Mouse (Mus musculus) lung, postnatal 10 days (tissue): ENCODE data around the gene Kcne3.

Experiments
- DNase-seq: peaks from one replicate; pipeline ENCODE4 v3.0.0; 2021

Gene Kcne3

GRCm38 (mm10) chr7:100176269-100176668 is at the start of gene Kcne3:
TSS of gene Kcne3 (plus strand) at chr7:100176502.
- no peak for DNase-seq

DNA sequence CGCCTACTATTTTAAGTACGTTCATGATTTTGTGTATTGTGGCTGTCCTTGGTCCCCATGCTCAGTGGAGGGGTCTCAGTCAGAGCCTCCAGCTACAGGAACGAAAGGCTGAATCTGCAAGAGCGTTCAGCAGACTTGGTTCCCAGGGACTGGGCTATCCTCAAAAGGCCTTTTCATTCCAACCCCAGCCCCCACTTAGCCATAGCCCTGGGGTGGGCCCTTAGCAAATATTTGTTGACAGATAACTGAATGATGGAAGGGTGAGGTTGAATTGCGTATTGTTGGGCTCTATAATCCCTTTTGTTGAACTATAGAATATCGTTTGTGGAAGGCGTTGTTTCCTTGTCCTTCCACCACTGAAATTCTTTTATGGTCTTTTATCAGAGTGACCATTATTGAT is 49.8 kb upstream of the Kcne3 start:
- DNase-seq, result no peak

- DNase-seq, result no peak
These were observed 47.9 kb upstream of the Kcne3 start for GRCm38 (mm10) chr7:100128262-100129041.

DNA sequence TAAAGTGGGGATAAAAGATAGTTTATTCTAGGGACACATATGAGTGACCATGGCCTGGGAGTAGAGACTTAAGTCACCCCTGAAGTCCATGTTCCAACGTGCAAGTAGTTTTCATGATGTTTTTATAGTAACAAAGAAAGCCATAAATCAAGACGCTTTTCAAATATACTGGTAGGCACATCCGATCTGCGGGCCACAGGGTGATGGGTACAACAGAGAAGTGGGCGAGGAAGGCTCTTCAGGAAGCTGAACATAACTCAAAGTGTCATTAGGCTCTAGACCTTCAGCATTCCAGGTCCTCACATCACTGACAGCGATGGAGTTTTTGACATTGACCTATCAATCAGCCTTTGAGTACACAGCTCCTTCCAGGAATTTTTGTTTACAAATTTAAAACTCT is 45.7 kb upstream of the Kcne3 start:
- DNase-seq, result no peak

GRCm38 (mm10) chr7:100132379-100132778 is 43.9 kb upstream of the Kcne3 start:
- DNase-seq, result no peak

GRCm38 (mm10) chr7:100137038-100137437 is 39.3 kb upstream of the Kcne3 start:
- DNase-seq, result peak; percentile 33

GRCm38 (mm10) chr7:100138075-100138474 is 38.2 kb upstream of the Kcne3 start:
- no peak for DNase-seq

GRCm38 (mm10) chr7:100140591-100140990 is 35.7 kb upstream of the Kcne3 start:
- DNase-seq, result no peak

GRCm38 (mm10) chr7:100148586-100148985 is 27.7 kb upstream of the Kcne3 start:
- no peak for DNase-seq

- DNase-seq, result no peak
These were observed 26.2 kb upstream of the Kcne3 start for GRCm38 (mm10) chr7:100150086-100150485.

DNA sequence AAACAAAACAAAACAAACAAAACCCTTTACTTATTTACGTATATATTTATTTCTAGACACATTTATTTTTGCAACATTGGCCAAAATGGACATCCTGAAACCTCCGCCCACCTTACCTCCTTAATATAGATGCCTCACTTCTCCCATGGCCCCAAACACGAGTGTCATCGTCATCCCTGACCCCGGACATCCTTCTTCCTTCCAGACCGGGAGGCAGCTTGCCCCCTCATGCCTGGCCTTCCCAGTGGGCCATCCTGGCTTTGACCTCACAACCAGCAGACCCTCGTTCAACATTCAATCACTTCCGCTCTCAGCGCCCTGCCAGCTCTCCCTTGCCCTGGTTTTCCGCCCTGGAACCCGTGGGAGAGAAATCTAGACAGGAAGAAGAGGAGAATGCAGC is 25.7 kb upstream of the Kcne3 start:
- no peak for DNase-seq

DNA sequence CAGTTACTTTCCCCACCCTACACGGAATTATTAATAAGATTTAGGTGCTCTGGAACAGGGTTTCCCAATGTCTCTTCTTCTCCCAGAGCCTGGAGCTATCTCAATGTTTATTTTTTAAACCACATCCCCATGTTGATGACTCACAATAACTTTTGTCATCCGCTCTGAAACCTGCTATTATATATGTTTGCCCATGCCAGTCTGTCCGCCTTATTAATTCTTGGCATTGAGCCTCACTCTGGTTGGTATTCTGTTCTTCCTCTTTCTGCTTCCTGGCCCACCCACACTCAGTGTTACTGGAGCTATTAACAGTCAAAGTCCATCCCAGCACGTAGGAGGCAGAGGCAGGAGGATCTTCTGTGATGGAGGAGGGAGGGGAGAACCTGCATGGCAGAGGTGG is 18.6 kb upstream of the Kcne3 start:
- DNase-seq, result no peak

- peak; percentile 95 for DNase-seq
These were observed 17.0 kb upstream of the Kcne3 start, which contains the start of gene Lipt2 for GRCm38 (mm10) chr7:100159105-100159841. TSS of gene Lipt2 (plus strand) at chr7:100159277.

DNA sequence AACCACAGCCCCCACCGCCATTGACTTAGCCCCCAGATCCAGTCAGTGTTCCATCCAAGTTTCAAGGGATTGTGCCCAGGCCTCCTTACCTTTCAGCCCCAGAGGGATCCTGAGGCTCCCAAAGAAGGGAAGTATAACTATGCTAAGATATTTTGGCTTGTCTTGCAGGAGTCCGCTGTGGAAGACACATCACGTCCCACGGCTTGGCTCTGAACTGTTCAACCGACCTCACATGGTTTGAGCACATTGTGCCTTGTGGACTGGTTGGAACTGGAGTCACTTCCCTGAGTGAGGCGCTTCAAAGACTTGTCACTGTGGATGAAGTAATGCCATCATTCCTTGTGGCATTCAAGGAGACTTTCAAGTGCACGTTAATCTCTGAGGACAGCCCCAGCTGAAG is 16.3 kb upstream of the Kcne3 start:
- no peak for DNase-seq

DNA sequence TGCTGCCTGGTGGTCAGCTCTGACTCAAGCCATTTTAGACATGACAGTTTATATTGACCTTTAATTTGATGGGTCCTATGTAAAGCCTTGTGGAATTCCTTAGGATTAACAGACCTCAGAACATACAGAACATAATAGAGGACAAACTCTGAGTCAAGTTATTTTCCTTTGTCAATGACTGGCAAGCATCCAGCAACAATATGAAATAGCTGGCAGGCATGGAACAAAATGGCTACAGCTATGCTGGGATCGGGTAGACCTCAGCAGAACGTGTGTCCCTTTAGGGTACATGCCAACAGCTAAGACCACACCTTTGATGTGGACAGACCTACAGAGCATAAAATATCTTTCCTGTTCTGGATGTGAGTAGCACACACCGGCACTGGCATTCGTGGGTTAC is 12.8 kb upstream of the Kcne3 start:
- no peak for DNase-seq

- no peak for DNase-seq
These were observed 7.6 kb upstream of the Kcne3 start for GRCm38 (mm10) chr7:100168654-100169053.

DNA sequence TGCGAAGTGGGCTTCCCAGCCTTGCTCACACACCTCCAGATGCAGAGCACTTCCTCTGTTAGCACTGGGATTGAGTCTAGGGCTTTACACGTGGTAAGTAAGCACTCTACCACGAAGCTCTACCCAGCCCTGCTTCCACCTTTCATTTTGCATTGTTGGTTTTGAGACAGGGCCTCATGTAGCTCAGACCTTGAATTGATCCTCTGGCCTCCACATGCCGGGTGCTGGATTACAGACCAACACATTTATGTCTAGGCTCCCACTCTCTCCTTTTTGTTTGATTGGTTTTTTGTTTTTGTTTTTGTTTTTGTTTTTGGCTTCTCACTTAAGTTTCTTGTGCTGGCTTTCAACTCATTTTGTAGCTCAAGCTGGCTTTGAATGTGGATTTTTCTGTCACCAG is 5.5 kb upstream of the Kcne3 start:
- DNase-seq, result no peak

- peak; percentile 74 for DNase-seq
These were observed 2.0 kb downstream of the Kcne3 start for GRCm38 (mm10) chr7:100178016-100178890.

DNA sequence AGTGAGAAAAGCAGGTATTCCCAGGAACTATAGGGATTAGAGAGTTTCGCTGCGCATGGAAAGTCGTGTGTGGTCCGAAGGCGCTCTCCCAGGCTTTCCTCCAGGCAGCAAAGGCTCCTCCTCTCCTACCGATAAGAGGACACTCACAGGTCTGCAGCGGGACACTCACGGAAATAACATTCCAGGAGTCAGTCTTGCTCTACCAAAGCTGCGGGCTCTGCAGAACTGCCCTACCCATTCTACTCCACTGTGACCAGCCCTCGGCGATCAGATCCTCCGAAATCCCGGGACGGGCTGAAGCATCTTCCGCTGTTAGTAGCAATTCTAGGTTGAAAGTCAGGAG is 2.6 kb downstream of the Kcne3 start:
- DNase-seq, result no peak

DNA sequence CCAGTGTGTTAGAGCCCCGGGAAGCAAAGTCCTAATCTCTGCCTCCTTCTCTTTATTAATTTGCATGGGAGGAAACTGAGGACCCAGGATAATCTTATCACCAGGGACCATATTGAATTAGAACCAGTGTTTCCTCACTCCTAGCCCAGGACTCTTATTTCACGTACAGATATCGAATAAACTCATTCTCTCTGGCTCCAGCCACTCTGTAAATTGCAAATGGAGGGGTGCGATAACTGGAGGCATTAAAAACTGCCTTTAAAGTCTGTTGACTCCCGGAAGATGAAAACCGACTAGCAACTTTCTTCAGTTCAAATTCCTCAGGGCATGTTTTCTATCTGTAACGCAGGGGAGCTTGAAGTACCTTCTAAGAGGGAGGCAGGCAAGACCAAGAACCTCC is 3.1 kb downstream of the Kcne3 start:
- no peak for DNase-seq

DNA sequence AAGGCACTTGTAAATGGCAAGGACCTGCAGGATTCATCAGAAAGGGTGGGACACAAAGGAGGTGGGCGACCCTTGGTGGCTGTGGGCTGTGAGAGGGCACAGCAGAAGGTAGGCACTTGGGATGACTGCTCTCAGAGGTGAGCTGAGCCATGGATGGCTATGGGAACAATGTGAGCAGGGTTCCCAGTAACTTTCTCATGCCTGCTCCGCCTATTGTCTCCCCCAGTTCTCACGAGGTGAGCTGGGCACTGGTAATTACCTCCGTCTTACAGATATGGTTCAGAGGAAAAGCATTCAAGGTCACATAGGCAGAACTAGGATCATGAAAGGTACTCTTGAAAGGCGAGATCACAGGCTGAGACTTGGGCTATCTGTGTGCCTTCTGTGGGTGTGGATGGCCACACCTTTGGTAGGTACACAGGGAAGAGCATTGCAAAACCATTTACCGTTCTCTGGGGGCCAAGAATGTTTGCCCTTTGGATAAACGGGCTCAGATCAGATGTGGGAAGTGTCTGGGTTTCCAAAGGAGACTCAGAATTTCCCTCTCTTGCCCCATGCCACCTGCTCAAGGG is 3.6 kb downstream of the Kcne3 start:
- DNase-seq, result no peak

- DNase-seq, result no peak
These were observed 4.9 kb downstream of the Kcne3 start for GRCm38 (mm10) chr7:100181176-100181575.

DNA sequence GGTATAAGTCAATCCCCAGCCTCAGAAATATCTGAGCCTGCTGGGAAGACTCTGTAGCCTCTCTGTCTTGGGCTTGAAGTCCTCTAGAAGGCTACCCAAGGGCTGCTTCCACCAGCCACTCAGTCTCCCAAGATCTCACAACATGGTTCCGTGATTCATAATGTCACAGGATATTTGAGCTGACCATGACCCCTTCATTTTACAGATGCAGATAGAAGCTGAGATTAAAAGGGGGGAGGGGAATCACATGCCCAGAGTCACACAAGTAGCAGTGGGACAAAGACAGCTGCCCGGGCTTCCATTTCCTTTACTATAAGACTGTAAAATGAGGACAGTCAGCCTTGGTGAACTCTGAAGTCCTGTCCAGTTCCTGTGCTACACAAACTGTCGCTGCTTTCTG is 5.3 kb downstream of the Kcne3 start:
- DNase-seq, result no peak
